15 mouse cellular contexts compared by ENCODE assay signal in genomic region chr7:67499516-67499915, GRCm38 (mm10).
DNase-seq lines count a peak whose midpoint lies in the region; ATAC-seq and TF ChIP-seq lines count a peak whose summit lies in the region.
"Had no signal": no experiment of that assay in that cellular context is flagged by ENCODE, and none has a peak within 500 bp of the region (broad histone marks: within the 10 kb centered on the region; RNA-seq: fewer than 3 reads in every experiment).

No protein-coding gene starts in this region.

- no peak for DNase-seq in cerebellum, postnatal 4 days (ENCODE audit: low spot score in 2 of 2)
- DNase-seq in NIH3T3 (ENCODE audit: low read depth): peak; percentile 24
- peak; percentile 80 for DNase-seq in cerebellum, adult 9-11 months
- peak; percentile 72 for DNase-seq in heart, adult 8-10 months (ENCODE audit: low spot score)
- no peak for DNase-seq in midbrain, postnatal 0 days (ENCODE audit: low spot score)
- DNase-seq in embryo, embryonic 11 days: no peak
- DNase-seq: forebrain, postnatal 0 days; kidney, adult 8-10 months had no signal

- H3K27ac ChIP-seq in hindbrain, embryonic 12.5 days: no peak overlapping the region
- no peak overlapping the region for H3K27ac ChIP-seq in midbrain, postnatal 0 days (ENCODE audit: low read depth, low read length)
- H3K27ac ChIP-seq: hindbrain, embryonic 10.5 days; lung, embryonic 15.5 days; midbrain, embryonic 15.5 days had no signal

- no peak overlapping the region for H3K9ac ChIP-seq in hindbrain, embryonic 12.5 days
- no peak overlapping the region for H3K9ac ChIP-seq in midbrain, postnatal 0 days (replicated peaks; ENCODE audit: low read length, poor library complexity, severe bottlenecking)
- H3K9ac ChIP-seq: embryonic facial prominence, embryonic 13.5 days; forebrain, postnatal 0 days; limb, embryonic 12.5 days; lung, embryonic 15.5 days; midbrain, embryonic 15.5 days had no signal

- TF ChIP-seq CTCF in midbrain, postnatal 0 days (IDR thresholded peaks at IDR 0.05): no peak

- peaks cover 14% of the 10 kb centered on the region for H3K4me1 ChIP-seq in hindbrain, embryonic 12.5 days
- peaks cover 5% of the 10 kb centered on the region; the same call in 1 of the 2 replicates for H3K4me1 ChIP-seq in midbrain, postnatal 0 days (ENCODE audit: insufficient read depth, low read length)

- 90% methylated on average over 7 of the region's 7 CpGs for WGBS in hindbrain, embryonic 12.5 days
- 86% methylated on average over 7 of the region's 7 CpGs for WGBS in midbrain, postnatal 0 days

- no peak overlapping the region for H3K4me3 ChIP-seq in hindbrain, embryonic 12.5 days
- H3K4me3 ChIP-seq in midbrain, postnatal 0 days (ENCODE audit: low read depth, low read length): no peak overlapping the region
- H3K4me3 ChIP-seq: embryonic facial prominence, embryonic 13.5 days; hindbrain, embryonic 10.5 days; limb, embryonic 12.5 days; lung, embryonic 15.5 days; midbrain, embryonic 15.5 days had no signal

- ATAC-seq in cerebellum, adult (ENCODE audit: insufficient number of reproducible peaks, low FRiP score, low TSS enrichment): 0 out of 2 replicates have a peak, but pooled peaks have one; percentile 46
- ATAC-seq in hindbrain, embryonic 12.5 days (ENCODE audit: low FRiP score): no peak
- no peak for ATAC-seq in midbrain, postnatal 0 days (ENCODE audit: low FRiP score)
- ATAC-seq: forebrain, postnatal 0 days; midbrain, embryonic 15.5 days had no signal

- no peaks in the 10 kb centered on the region for H3K27me3 ChIP-seq in hindbrain, embryonic 12.5 days
- H3K27me3 ChIP-seq in midbrain, postnatal 0 days (ENCODE audit: insufficient read depth, low read length): no peaks in the 10 kb centered on the region
- H3K27me3 ChIP-seq: embryonic facial prominence, embryonic 13.5 days; limb, embryonic 12.5 days; lung, embryonic 15.5 days; midbrain, embryonic 15.5 days had no signal

- no peak overlapping the region for H3K4me2 ChIP-seq in hindbrain, embryonic 12.5 days (replicated peaks)
- no peak overlapping the region for H3K4me2 ChIP-seq in midbrain, postnatal 0 days (ENCODE audit: low read depth, low read length, poor library complexity, severe bottlenecking)
- H3K4me2 ChIP-seq: embryonic facial prominence, embryonic 13.5 days; limb, embryonic 12.5 days; lung, embryonic 15.5 days; midbrain, embryonic 15.5 days had no signal

- no peaks in the 10 kb centered on the region for H3K9me3 ChIP-seq in hindbrain, embryonic 12.5 days (replicated peaks)
- no peaks in the 10 kb centered on the region for H3K9me3 ChIP-seq in midbrain, postnatal 0 days (ENCODE audit: low read length)
- H3K9me3 ChIP-seq: embryonic facial prominence, embryonic 13.5 days; hindbrain, embryonic 10.5 days; limb, embryonic 12.5 days; lung, embryonic 15.5 days; midbrain, embryonic 15.5 days had no signal

- no peaks in the 10 kb centered on the region for H3K36me3 ChIP-seq in hindbrain, embryonic 12.5 days
- no peaks in the 10 kb centered on the region for H3K36me3 ChIP-seq in midbrain, postnatal 0 days (ENCODE audit: insufficient read depth, low read length)
- H3K36me3 ChIP-seq: embryonic facial prominence, embryonic 13.5 days; hindbrain, embryonic 10.5 days; limb, embryonic 12.5 days; lung, embryonic 15.5 days; midbrain, embryonic 15.5 days had no signal

Comparison
In these comparisons a context has a peak if more than half of its experiments do, and no peak if none do; other contexts are left out.
1. DNase-seq: peak in NIH3T3 (single experiment), cerebellum, adult 9-11 months (single experiment) and heart, adult 8-10 months (single experiment); none in cerebellum, postnatal 4 days (0 of 2), midbrain, postnatal 0 days (single experiment) and embryo, embryonic 11 days (single experiment).